In genomic region chr9:66087062-66087461, GRCm38 (mm10) we compare ENCODE assay signal across 35 mouse cellular contexts.
"Had no signal": no experiment of that assay in that cellular context is flagged by ENCODE, and none has a peak within 500 bp of the region (broad histone marks: within the 10 kb centered on the region; RNA-seq: fewer than 3 reads in every experiment).

No protein-coding gene starts in this region.

- DNase-seq: heart, adult 2 months; heart, postnatal 10 days; heart, postnatal 14 days; heart, postnatal 36 days; heart, postnatal 4 days; kidney, adult 11 months; kidney, adult 18-20 months; kidney, adult 2 months; kidney, adult 8-10 months; kidney, adult 9 months; kidney, postnatal 10 days; kidney, postnatal 14 days; kidney, postnatal 25 days; kidney, postnatal 36 days; kidney, postnatal 4 days; layer of hippocampus, adult 9-11 months had no signal

- H3K27ac ChIP-seq: heart, adult 2 months; heart, embryonic 10.5 days; heart, embryonic 13.5 days; heart, embryonic 15.5 days; hindbrain, embryonic 10.5 days; hindbrain, embryonic 12.5 days; hindbrain, embryonic 13.5 days; hindbrain, embryonic 14.5 days; hindbrain, embryonic 15.5 days; hindbrain, postnatal 0 days; intestine, embryonic 15.5 days; kidney, embryonic 15.5 days; kidney, postnatal 0 days; layer of hippocampus, adult 2 months had no signal

- H3K9ac ChIP-seq: heart, embryonic 12.5 days; heart, embryonic 13.5 days; heart, embryonic 15.5 days; hindbrain, embryonic 12.5 days; hindbrain, embryonic 13.5 days; hindbrain, embryonic 14.5 days; hindbrain, embryonic 15.5 days; intestine, embryonic 15.5 days; kidney, embryonic 15.5 days had no signal

- H3K4me1 ChIP-seq: hindbrain, embryonic 13.5 days; hindbrain, embryonic 15.5 days had no signal

- H3K27me3 ChIP-seq: heart, embryonic 12.5 days; heart, embryonic 13.5 days; heart, embryonic 15.5 days; hindbrain, embryonic 12.5 days; hindbrain, embryonic 13.5 days; hindbrain, embryonic 15.5 days; intestine, embryonic 15.5 days; kidney, embryonic 15.5 days had no signal

- H3K4me3 ChIP-seq: heart, adult 2 months; heart, embryonic 10.5 days; heart, embryonic 12.5 days; heart, embryonic 13.5 days; heart, embryonic 15.5 days; hindbrain, embryonic 10.5 days; hindbrain, embryonic 12.5 days; hindbrain, embryonic 13.5 days; hindbrain, embryonic 15.5 days; intestine, embryonic 15.5 days; kidney, embryonic 15.5 days; layer of hippocampus, adult 2 months had no signal

- H3K4me2 ChIP-seq: heart, embryonic 11.5 days; heart, embryonic 12.5 days; heart, embryonic 13.5 days; heart, embryonic 15.5 days; hindbrain, embryonic 12.5 days; hindbrain, embryonic 13.5 days; hindbrain, embryonic 14.5 days; hindbrain, embryonic 15.5 days; intestine, embryonic 15.5 days; kidney, embryonic 15.5 days had no signal

- H3K9me3 ChIP-seq: heart, embryonic 10.5 days; heart, embryonic 12.5 days; heart, embryonic 13.5 days; heart, embryonic 15.5 days; hindbrain, embryonic 10.5 days; hindbrain, embryonic 12.5 days; hindbrain, embryonic 13.5 days; hindbrain, embryonic 15.5 days; intestine, embryonic 15.5 days; kidney, embryonic 15.5 days had no signal

- ATAC-seq: hindbrain, embryonic 16.5 days; hindbrain, postnatal 0 days; inflammation-experienced regulatory T-cells, adult 6 months; intestine, embryonic 15.5 days; intestine, embryonic 16.5 days; intestine, postnatal 0 days had no signal
